Mouse (Mus musculus) heart, postnatal 0 days (tissue): ENCODE results near the gene Rgs6. TPM values are rescaled to one million over a fixed set of nuclear protein-coding genes. Genes with fewer than 3 reads are reported as not detected.

ENCODE experiments used
- ATAC-seq: fragments of 200-750 bp; cut with Nextera tagmentation; 2 replicates; pipeline ENCODE4 v1.8.0; 2017; ENCODE audit warnings: low read depth, moderate number of reproducible peaks, moderate library complexity; ENCODE audit not compliant: insufficient read depth
- DNase-seq: peaks from one replicate; pipeline ENCODE4 v3.0.0-alpha.2; 2016; ENCODE audit warnings: low spot score
- H3K27ac ChIP-seq: fragments of 300-500 bp; sonication (generic); 2 replicates; pipeline ENCODE4 v1.5.1; 2014; ENCODE audit warnings: low read depth, mild to moderate bottlenecking
- H3K27me3 ChIP-seq: fragments of 300-500 bp; sonication (generic); 2 replicates; pipeline ENCODE4 v1.6.1; 2014; ENCODE audit warnings: low read length, mixed read lengths; ENCODE audit not compliant: control insufficient read depth, insufficient read depth
- H3K36me3 ChIP-seq: fragments of 300-500 bp; sonication (generic); replicated peaks from 2 replicates; pipeline ENCODE4 v1.6.1; 2014; ENCODE audit warnings: low read length, mixed read lengths; ENCODE audit not compliant: control insufficient read depth, insufficient read depth
- H3K4me1 ChIP-seq: fragments of 300-500 bp; sonication (generic); 2 replicates; pipeline ENCODE4 v1.6.1; 2014; ENCODE audit warnings: antibody characterized with exemption; ENCODE audit not compliant: control insufficient read depth, insufficient read depth
- H3K4me2 ChIP-seq: fragments of 300-500 bp; sonication (generic); 2 replicates; pipeline ENCODE4 v1.6.1; 2014; ENCODE audit warnings: low read depth, mild to moderate bottlenecking, low read length, moderate library complexity
- H3K4me3 ChIP-seq: fragments of 300-500 bp; sonication (generic); 2 replicates; pipeline ENCODE4 v1.5.1; 2014; ENCODE audit warnings: low read depth, low read length
- H3K9ac ChIP-seq: fragments of 300-500 bp; sonication (generic); replicated peaks from 2 replicates; pipeline ENCODE4 v1.6.1; 2014; ENCODE audit warnings: low read depth, low read length, mixed read lengths
- H3K9me3 ChIP-seq: fragments of 300-500 bp; sonication (generic); replicated peaks from 2 replicates; pipeline ENCODE4 v1.6.1; 2016; ENCODE audit warnings: low read length; ENCODE audit not compliant: control insufficient read depth
- CTCF ChIP-seq: IDR thresholded peaks from 2 replicates; pipeline ENCODE4 v1.5.1; 2016; ENCODE audit warnings: antibody characterized with exemption, control low read depth, low read depth
- EP300 ChIP-seq: IDR thresholded peaks from 2 replicates; pipeline ENCODE4 v1.6.1; 2016; ENCODE audit warnings: antibody characterized with exemption, low read depth
- WGBS: fragments of 180-500 bp; shearing (Covaris S2); extraction: QIAGEN DNeasy Blood & Tissue Kit; methylation state at CpG from one replicate; pipeline ENCODE4 v1.1.7; 2014; 5-methylcytosine and 5-hydroxymethylcytosine counted together
- polyA plus RNA-seq: library from polyadenylated mRNA; unstranded; fragments of >200 nt; fragmentation: Nextera tagmentation; extraction: Ambion mirVana; gene quantifications from 2 replicates; pipeline ENCODE4 v1.2.1, GENCODE M21; 2015
- total RNA-seq: library from RNA; depleted of rRNA; stranded (reverse); fragments of >200 nt; gene quantifications from 2 replicates; pipeline ENCODE4 v1.2.3, GENCODE M21; 2014; ENCODE audit warnings: low replicate concordance

Rgs6 gene
- total and polyA plus RNA-seq, 2 experiments from 2014 or later: 12.1 to 16.5 TPM

DNA sequence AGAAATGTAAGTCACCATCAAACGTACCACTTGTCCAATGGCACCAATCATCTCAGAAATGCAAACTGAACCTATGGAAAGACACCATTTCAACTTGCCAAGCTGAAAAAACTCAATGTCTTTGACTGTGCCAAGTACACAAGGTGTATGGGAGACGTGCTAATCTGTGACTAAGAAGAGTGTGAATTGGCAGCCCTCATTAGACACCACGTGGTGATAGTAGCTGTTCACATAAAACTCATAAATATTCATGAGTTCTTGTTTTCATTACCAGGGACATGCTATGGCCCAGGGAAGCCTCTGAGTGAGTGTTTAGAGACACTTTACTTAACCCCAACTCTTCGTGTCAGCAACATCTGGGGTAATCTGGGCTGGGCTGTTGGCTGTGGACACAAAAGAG lies 405.8 kb downstream of the Rgs6 start:
- ATAC-seq (no peak), DNase-seq (no peak)
- no peaks in the 10 kb centered on the region for H3K9me3 ChIP-seq
- H3K9ac ChIP-seq: no peak overlapping the region
- H3K4me1 ChIP-seq: no peaks in the 10 kb centered on the region
- H3K4me2 ChIP-seq: no peak overlapping the region
- TF ChIP-seq CTCF (no peak), EP300 (no peak)
- WGBS: 40% methylated on average over 4 of the region's 4 CpGs
- H3K27ac ChIP-seq: no peak overlapping the region
- no peaks in the 10 kb centered on the region for H3K27me3 ChIP-seq
- H3K4me3 ChIP-seq: no peak overlapping the region
- H3K36me3 ChIP-seq: no peaks in the 10 kb centered on the region

GRCm38 (mm10) chr12:82996775-82997174 lies 408.7 kb downstream of the Rgs6 start:
- Histone ChIP-seq H3K4me3 (no peak overlapping the region), H3K9me3 (no peaks in the 10 kb centered on the region), H3K4me2 (no peak overlapping the region), H3K27ac (no peak overlapping the region), H3K9ac (no peak overlapping the region), H3K4me1 (no peaks in the 10 kb centered on the region), H3K36me3 (no peaks in the 10 kb centered on the region), H3K27me3 (no peaks in the 10 kb centered on the region)
- DNase-seq: no peak
- no peak for ATAC-seq
- WGBS: 48% methylated on average over 4 of the region's 4 CpGs
- no peak for TF ChIP-seq EP300
- no peak for TF ChIP-seq CTCF

- Histone ChIP-seq H3K36me3 (no peaks in the 10 kb centered on the region), H3K27me3 (no peaks in the 10 kb centered on the region), H3K9ac (no peak overlapping the region), H3K4me1 (no peaks in the 10 kb centered on the region; the same call in 1 of the 2 replicates), H3K27ac (no peak overlapping the region), H3K4me2 (no peak overlapping the region), H3K4me3 (no peak overlapping the region), H3K9me3 (no peaks in the 10 kb centered on the region)
- 0 out of 2 replicates have a peak, but pooled peaks have one; percentile 47 for ATAC-seq
- no peak for DNase-seq
- TF ChIP-seq CTCF (no peak), EP300 (no peak)
- 83% methylated on average over 10 of the region's 10 CpGs for WGBS
Measured at GRCm38 (mm10) chr12:82998682-82999332, 410.7 kb downstream of the Rgs6 start.

DNA sequence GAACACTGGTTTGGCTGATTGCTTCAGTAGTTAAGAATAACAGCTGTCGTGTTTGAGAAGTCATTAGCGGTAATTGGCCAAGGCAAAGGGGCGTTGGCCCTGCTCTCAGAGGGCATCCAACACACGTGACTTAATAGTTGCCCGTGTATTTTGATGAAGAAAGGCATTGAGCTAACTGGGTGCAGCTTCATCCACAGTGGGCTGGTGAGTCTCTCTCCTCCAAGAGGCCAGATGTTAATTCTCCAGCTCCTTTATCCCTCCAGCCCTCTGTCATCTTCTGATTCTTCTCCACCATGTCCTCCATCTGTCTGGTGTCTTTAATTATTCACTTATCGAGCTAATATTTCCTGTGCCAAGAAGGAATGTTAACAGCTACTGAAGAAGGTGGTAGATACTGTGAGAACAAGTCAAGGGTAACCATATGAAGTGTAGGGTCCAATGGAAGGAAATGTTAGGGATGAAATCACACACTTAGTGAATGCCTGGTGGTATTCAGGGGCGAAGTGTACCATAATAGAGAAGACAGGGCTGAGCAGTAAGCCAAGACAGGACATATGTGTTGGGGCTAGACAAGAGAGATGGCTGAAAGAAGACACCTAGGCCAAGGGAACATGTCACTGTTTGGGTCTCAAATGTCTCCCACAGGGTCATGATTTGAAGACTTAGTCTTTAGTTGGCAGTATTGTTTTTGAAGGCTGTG lies 411.4 kb downstream of the Rgs6 start:
- no peak overlapping the region for H3K4me2 ChIP-seq
- H3K9ac ChIP-seq: no peak overlapping the region
- no peak overlapping the region for H3K4me3 ChIP-seq
- ATAC-seq: no peak
- WGBS: 85% methylated on average over 7 of the region's 7 CpGs
- H3K27me3 ChIP-seq: no peaks in the 10 kb centered on the region
- H3K36me3 ChIP-seq: no peaks in the 10 kb centered on the region
- H3K4me1 ChIP-seq: no peaks in the 10 kb centered on the region; the same call in 1 of the 2 replicates
- H3K9me3 ChIP-seq: no peaks in the 10 kb centered on the region
- TF ChIP-seq CTCF: no peak
- TF ChIP-seq EP300: no peak
- no peak for DNase-seq
- H3K27ac ChIP-seq: peak overlapping the region; percentile 2; the same call in 1 of the 2 replicates

DNA sequence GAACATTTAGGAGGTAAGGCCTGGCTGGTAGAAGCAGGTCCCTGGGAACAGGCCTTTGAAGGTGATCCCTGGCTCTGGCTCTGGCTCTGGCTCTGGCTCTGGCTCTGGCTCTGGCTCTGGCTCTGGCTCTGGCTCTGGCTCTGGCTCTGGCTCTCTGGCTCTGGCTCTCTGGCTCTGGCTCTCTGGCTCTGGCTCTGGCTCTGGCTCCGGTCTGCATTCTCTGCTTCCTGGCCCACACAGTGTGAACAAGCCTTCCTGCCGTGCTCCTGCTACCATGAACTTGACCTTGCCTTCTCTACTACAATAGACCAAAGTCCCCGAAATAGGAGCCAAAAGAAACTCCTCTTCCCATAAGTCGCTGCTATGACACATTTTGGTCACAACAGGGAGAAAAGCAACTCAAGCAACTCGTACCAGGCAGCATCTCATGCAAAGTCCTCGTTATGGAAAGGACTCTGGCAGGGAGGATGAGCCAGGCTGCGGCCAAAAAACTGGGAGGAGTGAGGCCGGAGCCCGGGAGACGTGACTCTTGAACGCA lies 412.0 kb downstream of the Rgs6 start:
- DNase-seq (no peak), ATAC-seq (0 out of 2 replicates have a peak, but pooled peaks have one; percentile 4)
- H3K9ac ChIP-seq: no peak overlapping the region
- H3K4me3 ChIP-seq: no peak overlapping the region
- TF ChIP-seq EP300: no peak
- no peak for TF ChIP-seq CTCF
- peak overlapping the region; percentile 5; the same call in 1 of the 2 replicates for H3K27ac ChIP-seq
- WGBS: 73% methylated on average over 11 of the region's 11 CpGs
- no peak overlapping the region for H3K4me2 ChIP-seq
- H3K4me1 ChIP-seq: no peaks in the 10 kb centered on the region; the same call in 1 of the 2 replicates
- H3K27me3 ChIP-seq: no peaks in the 10 kb centered on the region
- H3K9me3 ChIP-seq: no peaks in the 10 kb centered on the region
- H3K36me3 ChIP-seq: no peaks in the 10 kb centered on the region
